Mouse (Mus musculus) stomach, postnatal 0 days (tissue): ENCODE data around the gene Stk11.

Source experiments
- CTCF ChIP-seq: IDR thresholded peaks from 2 replicates; pipeline ENCODE4 v1.5.1; 2016; ENCODE audit warnings: antibody characterized with exemption, low read depth, mild to moderate bottlenecking, moderate library complexity
- EP300 ChIP-seq: optimal IDR thresholded peaks from 2 replicates; pipeline ENCODE3; 2016; ENCODE audit warnings: antibody characterized with exemption

DNA sequence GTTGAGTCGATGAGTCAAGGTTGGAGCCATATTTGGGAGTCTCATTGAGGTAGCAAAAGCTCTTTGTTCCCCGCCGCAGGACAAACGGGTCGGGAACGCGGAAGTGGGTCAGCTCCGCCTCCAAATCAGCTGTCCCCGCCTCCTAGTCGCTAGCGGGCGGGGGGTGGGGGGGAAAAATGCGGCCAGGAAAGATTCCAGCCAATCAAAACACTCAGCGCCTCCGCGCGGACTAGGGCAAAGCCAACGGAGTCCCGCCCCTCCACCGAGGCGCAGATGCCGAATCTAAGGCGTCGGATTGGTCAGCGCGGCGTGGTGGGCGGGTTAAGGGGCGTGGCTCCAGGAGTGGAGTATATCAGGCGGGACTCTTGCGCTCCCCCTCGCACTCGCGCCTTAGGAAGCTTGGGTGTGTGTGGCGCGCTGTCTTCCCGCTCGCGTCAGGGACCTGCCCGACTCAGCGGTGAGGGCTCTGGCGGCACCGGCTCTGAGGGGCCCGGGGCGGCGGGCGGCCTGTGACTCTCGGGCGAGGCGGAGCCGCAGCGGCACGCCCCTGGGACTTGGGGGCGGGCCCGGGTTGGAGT is 51.9 kb downstream of the Stk11 start:
- no peak for TF ChIP-seq CTCF
- peak; percentile 75 for TF ChIP-seq EP300
